Mouse (Mus musculus) forebrain, postnatal 0 days (tissue): ENCODE results near the gene Slc9a9. TPM values are rescaled to one million over a fixed set of nuclear protein-coding genes. Genes with fewer than 3 reads are reported as not detected.

Experiments used
- ATAC-seq: fragments of 200-750 bp; cut with Nextera tagmentation; 2 replicates; pipeline ENCODE4 v1.8.0; 2017; ENCODE audit warnings: mild to moderate bottlenecking, moderate library complexity
- DNase-seq: peaks from one replicate; pipeline ENCODE4 v3.0.0-alpha.2; 2015
- H3K27ac ChIP-seq: fragments of 300-500 bp; sonication (generic); 2 replicates; pipeline ENCODE4 v1.5.1; 2014; ENCODE audit warnings: low read depth, mild to moderate bottlenecking, antibody characterized with exemption, low read length, moderate library complexity, mixed read lengths
- H3K27me3 ChIP-seq: fragments of 300-500 bp; sonication (generic); 2 replicates; pipeline ENCODE4 v1.6.1; 2014; ENCODE audit warnings: mild to moderate bottlenecking, low read length, mixed read lengths; ENCODE audit not compliant: insufficient read depth
- H3K36me3 ChIP-seq: fragments of 300-500 bp; sonication (generic); 2 replicates; pipeline ENCODE4 v1.6.1; 2014; ENCODE audit warnings: mild to moderate bottlenecking, moderate library complexity; ENCODE audit not compliant: insufficient read depth
- H3K4me1 ChIP-seq: fragments of 300-500 bp; sonication (generic); 2 replicates; pipeline ENCODE4 v1.6.1; 2014; ENCODE audit warnings: antibody characterized with exemption; ENCODE audit not compliant: insufficient read depth
- H3K4me2 ChIP-seq: fragments of 300-500 bp; sonication (generic); 2 replicates; pipeline ENCODE4 v1.6.1; 2014; ENCODE audit warnings: low read depth, mild to moderate bottlenecking, moderate library complexity
- H3K4me3 ChIP-seq: fragments of 300-500 bp; sonication (generic); 2 replicates; pipeline ENCODE4 v1.5.1; 2014; ENCODE audit warnings: low read depth, low read length, mixed read lengths
- H3K9ac ChIP-seq: fragments of 300-500 bp; sonication (generic); 2 replicates; pipeline ENCODE4 v1.6.1; 2014; ENCODE audit warnings: mild to moderate bottlenecking
- H3K9me3 ChIP-seq: fragments of 300-500 bp; sonication (generic); 2 replicates; pipeline ENCODE4 v1.6.1; 2016; ENCODE audit warnings: low read length
- CTCF ChIP-seq: sonication (generic); IDR thresholded peaks from 2 replicates; pipeline ENCODE4 v1.5.1; 2016; ENCODE audit warnings: antibody characterized with exemption, control low read depth, low read depth
- whole genome bisulfite sequencing: fragments of 180-500 bp; shearing (Covaris S2); extraction: QIAGEN DNeasy Blood & Tissue Kit; methylation state at CpG from one replicate; pipeline ENCODE4 v1.1.7; 2014; 5-methylcytosine and 5-hydroxymethylcytosine counted together
- polyA plus RNA-seq: library from polyadenylated mRNA; unstranded; fragments of >200 nt; fragmentation: Nextera tagmentation; extraction: Ambion mirVana; gene quantifications from 2 replicates; pipeline ENCODE4 v1.2.1, GENCODE M21; 2015
- total RNA-seq: library from RNA; depleted of rRNA; stranded (reverse); fragments of >200 nt; gene quantifications from 2 replicates; pipeline ENCODE4 v1.2.3, GENCODE M21; 2014

Slc9a9 gene
- total and polyA plus RNA-seq, 2 experiments from 2014 or later: 4.8 to 6.7 TPM

GRCm38 (mm10) chr9:94645631-94646030, 24.1 kb upstream of the Slc9a9 start:
- DNase-seq: no peak
- no peak overlapping the region for H3K4me2 ChIP-seq
- H3K36me3 ChIP-seq: no peaks in the 10 kb centered on the region
- no peaks in the 10 kb centered on the region for H3K27me3 ChIP-seq
- ATAC-seq: no peak
- no peak overlapping the region for H3K9ac ChIP-seq
- H3K9me3 ChIP-seq: no peaks in the 10 kb centered on the region
- 89% methylated on average over 6 of the region's 6 CpGs for WGBS
- no peaks in the 10 kb centered on the region for H3K4me1 ChIP-seq
- TF ChIP-seq CTCF: no peak
- H3K4me3 ChIP-seq: no peak overlapping the region
- no peak overlapping the region for H3K27ac ChIP-seq

- Histone ChIP-seq H3K4me1 (no peaks in the 10 kb centered on the region), H3K9ac (no peak overlapping the region), H3K36me3 (no peaks in the 10 kb centered on the region), H3K27me3 (no peaks in the 10 kb centered on the region), H3K27ac (no peak overlapping the region), H3K9me3 (no peaks in the 10 kb centered on the region), H3K4me2 (no peak overlapping the region), H3K4me3 (no peak overlapping the region)
- DNase-seq (no peak), ATAC-seq (no peak)
- WGBS: 78% methylated on average over 4 of the region's 4 CpGs
- no peak for TF ChIP-seq CTCF
Measured at GRCm38 (mm10) chr9:94647425-94647824, 22.3 kb upstream of the Slc9a9 start.

GRCm38 (mm10) chr9:94649991-94650390, 19.7 kb upstream of the Slc9a9 start:
- Histone ChIP-seq H3K9ac (no peak overlapping the region), H3K9me3 (no peaks in the 10 kb centered on the region), H3K36me3 (no peaks in the 10 kb centered on the region), H3K27me3 (no peaks in the 10 kb centered on the region), H3K4me2 (no peak overlapping the region), H3K4me1 (no peaks in the 10 kb centered on the region), H3K4me3 (no peak overlapping the region), H3K27ac (no peak overlapping the region)
- no peak for TF ChIP-seq CTCF
- DNase-seq (no peak), ATAC-seq (no peak)
- WGBS: 48% methylated on average over 1 of the region's 1 CpGs

GRCm38 (mm10) chr9:94653198-94653597, 16.5 kb upstream of the Slc9a9 start:
- WGBS: 81% methylated on average over 6 of the region's 6 CpGs
- Histone ChIP-seq H3K27me3 (no peaks in the 10 kb centered on the region), H3K9me3 (0 out of 2 replicates have a peak, but pooled peaks cover 4% of the 10 kb centered on the region), H3K4me1 (no peaks in the 10 kb centered on the region), H3K27ac (no peak overlapping the region), H3K4me3 (no peak overlapping the region), H3K9ac (no peak overlapping the region), H3K4me2 (no peak overlapping the region), H3K36me3 (no peaks in the 10 kb centered on the region)
- ATAC-seq (no peak), DNase-seq (no peak)
- TF ChIP-seq CTCF: no peak

- Histone ChIP-seq H3K9ac (no peak overlapping the region), H3K4me1 (no peaks in the 10 kb centered on the region), H3K27ac (no peak overlapping the region), H3K36me3 (no peaks in the 10 kb centered on the region), H3K9me3 (0 out of 2 replicates have a peak, but pooled peaks cover 4% of the 10 kb centered on the region), H3K4me3 (no peak overlapping the region), H3K27me3 (no peaks in the 10 kb centered on the region), H3K4me2 (no peak overlapping the region)
- no peak for TF ChIP-seq CTCF
- 84% methylated on average over 2 of the region's 2 CpGs for WGBS
- ATAC-seq: no peak
- no peak for DNase-seq
Measured at GRCm38 (mm10) chr9:94653827-94654226, 15.9 kb upstream of the Slc9a9 start.

- ATAC-seq (no peak), DNase-seq (no peak)
- Histone ChIP-seq H3K4me2 (no peak overlapping the region), H3K9me3 (0 out of 2 replicates have a peak, but pooled peaks cover 4% of the 10 kb centered on the region), H3K27ac (no peak overlapping the region), H3K9ac (no peak overlapping the region), H3K4me1 (no peaks in the 10 kb centered on the region), H3K27me3 (no peaks in the 10 kb centered on the region), H3K36me3 (no peaks in the 10 kb centered on the region), H3K4me3 (no peak overlapping the region)
- TF ChIP-seq CTCF: no peak
- 77% methylated on average over 4 of the region's 4 CpGs for WGBS
Measured at GRCm38 (mm10) chr9:94656265-94656664, 13.4 kb upstream of the Slc9a9 start.

GRCm38 (mm10) chr9:94659401-94660152, 10.1 kb upstream of the Slc9a9 start:
- 46% methylated on average over 3 of the region's 3 CpGs for WGBS
- peak; percentile 58 for DNase-seq
- Histone ChIP-seq H3K9ac (no peak overlapping the region), H3K9me3 (0 out of 2 replicates have a peak, but pooled peaks cover 4% of the 10 kb centered on the region), H3K4me3 (no peak overlapping the region), H3K27ac (peak overlapping the region; percentile 15; the same call in 1 of the 2 replicates), H3K4me1 (no peaks in the 10 kb centered on the region), H3K4me2 (no peak overlapping the region), H3K36me3 (no peaks in the 10 kb centered on the region), H3K27me3 (no peaks in the 10 kb centered on the region)
- peak; percentile 73 for ATAC-seq
- TF ChIP-seq CTCF: no peak
